Mouse (Mus musculus) heart, embryonic 16.5 days (tissue): Measurements from ENCODE around the gene Apopt1. TPM values are rescaled to one million over a fixed set of nuclear protein-coding genes. Genes with fewer than 3 reads are reported as not detected.

ENCODE experiments used
- ATAC-seq: fragments of 200-750 bp; cut with Nextera tagmentation; replicated peaks from 2 replicates; pipeline ENCODE4 v1.8.0; 2017; ENCODE audit warnings: moderate number of reproducible peaks; ENCODE audit not compliant: insufficient read depth, low FRiP score; ENCODE audit errors: extremely low read depth
- H3K27ac ChIP-seq: fragments of 300-500 bp; sonication (generic); 2 replicates; pipeline ENCODE4 v1.5.1; 2014; ENCODE audit warnings: mild to moderate bottlenecking, low read length, control low read depth, moderate library complexity
- H3K27me3 ChIP-seq: fragments of 300-500 bp; sonication (generic); 2 replicates; pipeline ENCODE4 v1.6.1; 2014; ENCODE audit warnings: low read length, mixed read lengths; ENCODE audit not compliant: control insufficient read depth, insufficient read depth
- H3K36me3 ChIP-seq: fragments of 300-500 bp; sonication (generic); 2 replicates; pipeline ENCODE4 v1.6.1; 2014; ENCODE audit not compliant: control insufficient read depth, insufficient read depth
- H3K4me1 ChIP-seq: fragments of 300-500 bp; sonication (generic); 2 replicates; pipeline ENCODE4 v1.6.1; 2014; ENCODE audit warnings: low read length, mixed read lengths; ENCODE audit not compliant: control insufficient read depth, insufficient read depth
- H3K4me2 ChIP-seq: fragments of 300-500 bp; sonication (generic); 2 replicates; pipeline ENCODE4 v1.6.1; 2014; ENCODE audit warnings: low read depth, mild to moderate bottlenecking, control low read depth, low read length
- H3K4me3 ChIP-seq: fragments of 300-500 bp; sonication (generic); 2 replicates; pipeline ENCODE4 v1.5.1; 2014; ENCODE audit warnings: mild to moderate bottlenecking, control low read depth, low read length
- H3K9ac ChIP-seq: fragments of 300-500 bp; sonication (generic); 2 replicates; pipeline ENCODE4 v1.6.1; 2014; ENCODE audit warnings: low read length, control low read depth
- H3K9me3 ChIP-seq: fragments of 300-500 bp; sonication (generic); replicated peaks from 2 replicates; pipeline ENCODE4 v1.6.1; 2016; ENCODE audit warnings: low read length; ENCODE audit not compliant: control insufficient read depth
- WGBS: fragments of 180-500 bp; shearing (Covaris S2); extraction: QIAGEN DNeasy Blood & Tissue Kit; methylation state at CpG from one replicate; pipeline ENCODE4 v1.1.7; 2014; 5-methylcytosine and 5-hydroxymethylcytosine counted together
- polyA plus RNA-seq: library from polyadenylated mRNA; unstranded; fragments of >200 nt; fragmentation: Nextera tagmentation; extraction: Ambion mirVana; gene quantifications from 2 replicates; pipeline ENCODE4 v1.2.1, GENCODE M21; 2015

Apopt1 gene
- polyA plus RNA-seq, 1 experiment from 2014 or later = 43.9 TPM

GRCm38 (mm10) chr12:111687350-111688068, 25.6 kb upstream of the Apopt1 start:
- peak overlapping the region; percentile 32; the same call in 1 of the 2 replicates for H3K4me2 ChIP-seq
- peak overlapping the region; percentile 61 for H3K9ac ChIP-seq

DNA sequence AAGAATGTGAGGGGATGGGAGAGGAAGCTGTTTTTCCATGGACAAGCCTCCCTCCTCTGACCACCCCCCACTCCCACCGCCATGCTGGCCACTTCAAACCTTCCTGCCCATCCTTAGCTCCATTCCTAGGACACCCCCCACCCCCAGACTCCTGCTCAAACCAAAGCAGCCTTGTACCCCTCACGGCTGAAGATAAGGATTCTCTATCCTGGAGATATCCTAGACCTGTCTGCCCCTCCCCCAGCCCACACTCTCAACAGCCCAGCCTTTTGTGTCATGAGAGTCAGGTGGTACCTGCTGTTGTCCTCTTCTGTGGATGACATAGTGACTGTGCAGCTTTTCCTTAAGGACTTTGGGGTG, 25.0 kb upstream of the Apopt1 start:
- Histone ChIP-seq H3K9me3 (no peaks in the 10 kb centered on the region), H3K9ac (peak overlapping the region; percentile 61), H3K4me2 (peak overlapping the region; percentile 32; the same call in 1 of the 2 replicates), H3K4me1 (peaks cover 51% of the 10 kb centered on the region), H3K36me3 (no peaks in the 10 kb centered on the region), H3K27ac (peak overlapping the region; percentile 98), H3K4me3 (no peak overlapping the region), H3K27me3 (no peaks in the 10 kb centered on the region)
- ATAC-seq = no peak
- WGBS = 21% methylated on average over 2 of the region's 2 CpGs

More at GRCm38 (mm10) chr12:111687350-111688068, 25.6 kb upstream of the Apopt1 start:
- Histone ChIP-seq H3K27ac (peak overlapping the region; percentile 98), H3K4me3 (no peak overlapping the region), H3K9me3 (no peaks in the 10 kb centered on the region), H3K27me3 (no peaks in the 10 kb centered on the region), H3K36me3 (no peaks in the 10 kb centered on the region), H3K4me1 (peaks cover 56% of the 10 kb centered on the region)
- WGBS = 11% methylated on average over 14 of the region's 14 CpGs
- peak; percentile 88 for ATAC-seq

DNA sequence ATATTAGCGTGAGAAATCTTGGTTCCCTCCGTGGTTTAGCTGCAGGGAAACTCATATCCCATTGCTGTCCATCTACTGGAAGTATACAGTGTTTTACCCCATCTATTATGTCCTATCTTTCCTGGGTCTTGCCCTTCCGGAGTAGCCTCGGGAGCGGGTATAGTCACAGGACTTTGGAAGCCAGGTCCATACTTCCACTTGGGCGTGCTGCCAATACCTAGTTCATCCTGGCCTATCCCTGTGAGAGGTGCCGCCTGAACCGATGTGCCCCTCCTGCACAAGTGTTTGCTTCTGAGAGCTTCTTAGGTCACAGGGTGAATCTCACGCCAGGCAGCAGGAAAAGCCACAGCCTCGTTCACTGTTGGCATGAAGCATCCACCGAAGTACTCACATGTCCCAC, 23.6 kb upstream of the Apopt1 start:
- Histone ChIP-seq H3K4me1 (peaks cover 62% of the 10 kb centered on the region), H3K9me3 (no peaks in the 10 kb centered on the region)
- WGBS = 46% methylated on average over 11 of the region's 11 CpGs

DNA sequence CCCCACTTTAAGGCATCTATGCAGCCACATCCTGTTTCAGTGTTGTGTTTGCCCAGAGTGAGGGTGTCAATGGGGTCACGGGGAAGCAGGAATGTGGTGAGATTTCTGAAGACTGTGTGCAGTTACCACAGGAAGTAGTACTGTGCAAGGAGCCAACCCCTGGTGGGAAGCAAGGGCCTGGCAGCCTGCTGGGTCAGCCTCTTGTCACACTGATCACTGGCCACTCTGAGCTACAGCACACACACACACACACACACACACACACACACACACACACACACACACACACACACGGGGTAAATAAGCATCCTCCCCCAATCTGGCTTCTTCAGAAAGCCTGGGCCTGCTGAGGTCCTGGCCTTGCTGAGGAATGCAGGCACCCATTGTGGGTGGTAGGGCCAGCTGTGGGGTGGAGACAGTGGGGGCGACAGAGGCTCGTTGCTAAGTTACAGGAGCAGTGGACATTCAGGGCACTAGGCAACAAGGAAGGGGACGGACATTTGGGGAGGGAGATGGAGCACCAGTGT, 21.7 kb upstream of the Apopt1 start:
- Histone ChIP-seq H3K4me1 (peaks cover 66% of the 10 kb centered on the region), H3K36me3 (no peaks in the 10 kb centered on the region), H3K27ac (no peak overlapping the region), H3K27me3 (no peaks in the 10 kb centered on the region), H3K9ac (peak overlapping the region; percentile 16; the same call in 1 of the 2 replicates), H3K4me2 (no peak overlapping the region), H3K9me3 (no peaks in the 10 kb centered on the region), H3K4me3 (no peak overlapping the region)
- WGBS = 20% methylated on average over 5 of the region's 5 CpGs
- ATAC-seq = no peak

More for the DNA sequence above, 23.6 kb upstream of the Apopt1 start:
- H3K27me3 ChIP-seq = no peaks in the 10 kb centered on the region
- no peak overlapping the region for H3K9ac ChIP-seq
- no peak overlapping the region for H3K27ac ChIP-seq
- H3K36me3 ChIP-seq = no peaks in the 10 kb centered on the region
- no peak for ATAC-seq
- H3K4me3 ChIP-seq = no peak overlapping the region
- H3K4me2 ChIP-seq = no peak overlapping the region

- Histone ChIP-seq H3K27me3 (no peaks in the 10 kb centered on the region), H3K4me1 (peaks cover 51% of the 10 kb centered on the region), H3K4me3 (no peak overlapping the region), H3K9ac (no peak overlapping the region), H3K27ac (no peak overlapping the region), H3K9me3 (no peaks in the 10 kb centered on the region), H3K36me3 (no peaks in the 10 kb centered on the region), H3K4me2 (no peak overlapping the region)
- WGBS = 87% methylated on average over 5 of the region's 5 CpGs
- ATAC-seq = no peak
Observed at GRCm38 (mm10) chr12:111692899-111693298, 20.2 kb upstream of the Apopt1 start.

DNA sequence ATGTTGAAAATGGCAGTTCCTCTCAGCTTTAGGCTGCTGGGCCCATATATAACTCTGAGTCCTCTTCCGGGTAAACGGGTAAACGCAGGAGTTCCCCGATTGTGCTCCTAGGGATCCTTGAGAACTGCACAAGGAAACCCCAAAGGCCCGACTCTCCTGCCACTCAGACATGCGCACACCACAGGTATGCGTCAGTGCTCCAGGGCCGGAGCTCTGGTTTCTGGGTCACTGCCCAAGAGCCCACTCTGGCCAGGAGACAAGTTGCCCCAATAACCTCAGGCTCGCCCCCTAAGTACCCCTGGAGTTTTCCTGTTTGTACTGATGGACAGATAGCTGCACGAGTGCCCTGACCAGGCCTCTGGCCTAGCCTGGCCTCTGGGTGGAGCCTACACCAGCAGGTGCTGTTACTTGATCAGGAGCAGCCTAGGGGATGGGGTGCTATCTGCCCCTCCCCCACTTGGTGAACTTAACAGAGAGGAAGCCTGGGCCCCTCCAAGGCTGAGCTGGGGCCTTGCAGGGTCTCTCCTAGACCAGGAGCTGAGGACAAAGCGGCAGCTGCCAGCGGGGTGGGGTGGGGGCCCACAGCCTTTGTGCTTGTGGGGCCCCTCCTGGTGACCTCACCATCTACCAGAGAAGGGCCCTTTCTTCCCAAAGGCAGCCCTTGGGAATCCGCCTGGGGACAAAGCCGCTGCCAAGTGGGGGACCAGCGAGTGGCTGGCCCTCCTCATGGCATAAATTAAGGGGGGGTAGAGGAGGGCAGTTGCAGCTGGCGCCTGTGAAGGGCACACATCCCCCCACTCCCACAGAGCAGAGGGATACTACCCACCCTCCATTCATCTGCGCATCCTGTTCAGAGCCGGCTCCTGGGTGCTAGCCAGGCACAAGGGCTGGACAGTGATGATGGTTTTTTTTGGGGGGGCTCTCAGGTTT, 19.5 kb upstream of the Apopt1 start:
- Histone ChIP-seq H3K9ac (peak overlapping the region; percentile 52), H3K27ac (peak overlapping the region; percentile 56), H3K4me2 (peak overlapping the region; percentile 36; the same call in 1 of the 2 replicates), H3K9me3 (no peaks in the 10 kb centered on the region), H3K27me3 (no peaks in the 10 kb centered on the region), H3K36me3 (no peaks in the 10 kb centered on the region), H3K4me3 (no peak overlapping the region), H3K4me1 (peaks cover 45% of the 10 kb centered on the region)
- 58% methylated on average over 18 of the region's 18 CpGs for WGBS
- ATAC-seq = peak; percentile 31; the same call in 1 of the 2 replicates

DNA sequence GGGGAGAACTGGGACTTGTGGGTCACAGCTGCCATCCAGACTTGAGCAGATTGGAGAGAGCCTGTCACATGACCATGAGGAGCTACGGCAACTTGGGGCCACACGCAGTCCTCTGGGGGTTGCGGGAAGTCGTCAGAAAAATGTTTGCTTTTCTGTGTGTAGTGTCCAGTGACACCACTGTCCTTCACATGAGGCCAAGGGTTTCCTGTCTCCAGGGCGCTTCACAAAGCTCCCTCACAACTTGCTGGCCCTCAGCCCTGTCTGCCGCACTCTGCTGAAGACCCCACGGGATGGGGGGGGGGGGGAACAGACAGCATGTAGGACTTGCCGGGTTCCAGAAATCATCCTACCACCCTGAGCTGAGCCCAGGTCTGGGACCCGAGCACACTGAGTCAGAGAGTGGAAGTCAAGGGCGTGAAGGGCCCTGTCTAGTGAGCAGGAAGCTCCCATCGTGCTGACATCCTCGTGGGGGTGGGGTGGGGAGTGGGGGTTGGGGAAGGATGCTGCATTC, 18.7 kb upstream of the Apopt1 start:
- H3K9ac ChIP-seq = peak overlapping the region; percentile 52
- peaks cover 39% of the 10 kb centered on the region for H3K4me1 ChIP-seq
- H3K27me3 ChIP-seq = no peaks in the 10 kb centered on the region
- 14% methylated on average over 12 of the region's 12 CpGs for WGBS
- H3K9me3 ChIP-seq = no peaks in the 10 kb centered on the region
- H3K27ac ChIP-seq = peak overlapping the region; percentile 56
- H3K36me3 ChIP-seq = no peaks in the 10 kb centered on the region
- peak; percentile 26 for ATAC-seq
- H3K4me2 ChIP-seq = peak overlapping the region; percentile 36
- H3K4me3 ChIP-seq = no peak overlapping the region

- H3K27me3 ChIP-seq = no peaks in the 10 kb centered on the region
- no peak for ATAC-seq
- peak overlapping the region; percentile 34; the same call in 1 of the 2 replicates for H3K9ac ChIP-seq
- no peaks in the 10 kb centered on the region for H3K9me3 ChIP-seq
- H3K4me1 ChIP-seq = peaks cover 32% of the 10 kb centered on the region
- H3K27ac ChIP-seq = peak overlapping the region; percentile 32; the same call in 1 of the 2 replicates
- WGBS = 68% methylated on average over 13 of the region's 13 CpGs
- no peak overlapping the region for H3K4me2 ChIP-seq
- no peaks in the 10 kb centered on the region for H3K36me3 ChIP-seq
- no peak overlapping the region for H3K4me3 ChIP-seq
Observed at GRCm38 (mm10) chr12:111694880-111695804, 17.9 kb upstream of the Apopt1 start.
